Mouse (Mus musculus) megakaryocyte, embryonic 14.5 days (primary cell): ENCODE data around the gene Igsf6.

Source experiments
- FLI1 ChIP-seq: IDR thresholded peaks from 2 replicates; pipeline ENCODE4 v1.6.1; 2012; ENCODE audit warnings: low read length, inconsistent platforms, mixed read lengths
- GATA1 ChIP-seq: IDR thresholded peaks from 3 replicates; pipeline ENCODE4 v1.6.1; 2012; ENCODE audit warnings: mixed read lengths, low read length, inconsistent platforms, borderline replicate concordance

- TF ChIP-seq GATA1 = no peak
- TF ChIP-seq FLI1 = no peak
Measured at GRCm38 (mm10) chr7:121072506-121072905, 1.9 kb downstream of the Igsf6 start.
